Mouse (Mus musculus) lung, postnatal 0 days (tissue): ENCODE data around the gene Phykpl.

Experiments
- CTCF ChIP-seq: IDR thresholded peaks from 2 replicates; pipeline ENCODE4 v1.5.1; 2016; ENCODE audit warnings: antibody characterized with exemption, mild to moderate bottlenecking
- EP300 ChIP-seq: IDR thresholded peaks from 2 replicates; pipeline ENCODE4 v1.6.1; 2016; ENCODE audit warnings: antibody characterized with exemption, mild to moderate bottlenecking, control low read depth

GRCm38 (mm10) chr11:51606447-51607095 lies 22.0 kb downstream of the Phykpl start, which contains the start of gene Hnrnpab:
- TF ChIP-seq CTCF, result no peak
- TF ChIP-seq EP300, result peak; percentile 30; the same call in 1 of the 2 replicates
